Mouse (Mus musculus): ENCODE measurements around the gene Uvrag.

Gene Uvrag

DNA sequence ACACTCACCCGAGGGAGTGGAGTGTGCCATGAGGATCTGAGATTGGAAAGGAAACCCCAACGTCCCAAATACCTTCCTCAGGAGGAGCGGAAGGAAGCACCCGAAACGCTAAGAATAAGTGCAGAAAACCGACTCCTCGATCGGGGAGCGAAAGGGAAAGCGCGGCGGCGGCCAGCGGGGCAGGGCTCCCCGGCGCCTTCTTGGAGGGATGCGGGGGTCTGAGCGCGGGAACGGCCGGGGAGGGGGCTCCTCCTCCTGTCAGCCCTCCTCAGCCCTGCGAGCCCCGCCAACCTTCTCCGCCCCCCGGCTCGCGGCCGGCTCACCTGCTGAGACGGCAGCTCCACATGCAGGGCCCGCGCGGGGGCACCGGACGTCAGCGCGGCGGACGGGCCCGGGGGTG lies 430 bp downstream of the Uvrag start:
- no peak for DNase-seq (ENCODE audit: low read depth, low spot score)

DNA sequence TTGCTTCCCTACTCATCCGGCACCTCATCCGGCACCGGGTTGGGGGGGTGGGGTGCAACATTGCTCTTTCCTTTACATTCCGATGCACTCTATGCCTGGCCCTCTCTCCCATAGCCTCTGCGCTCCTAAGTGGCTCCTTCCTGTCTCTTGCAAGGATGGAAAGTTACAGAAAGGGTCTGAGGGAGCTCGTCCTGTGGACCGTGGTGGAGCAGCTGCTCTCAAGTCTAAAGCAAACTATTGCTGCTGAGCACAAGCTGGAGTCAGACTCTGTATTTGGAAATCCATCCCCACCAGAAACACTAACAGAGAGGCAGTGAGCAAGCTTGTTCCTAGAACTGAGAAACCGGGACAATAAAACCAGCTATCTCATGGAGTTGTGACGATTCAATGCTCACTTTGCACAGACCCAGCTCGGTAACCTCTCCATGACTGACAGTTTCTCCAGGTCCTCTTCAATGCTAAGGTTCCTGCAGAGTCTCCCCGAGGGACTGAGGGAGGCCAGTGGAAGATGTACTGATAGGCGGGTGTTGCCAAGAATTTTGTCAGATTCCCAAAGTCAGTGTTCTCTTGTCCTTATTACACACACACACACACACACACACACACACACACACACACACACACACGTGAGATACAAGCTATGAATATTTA lies 975 bp downstream of the Uvrag start:
- peak; percentile 54 for DNase-seq (ENCODE audit: low read depth, low spot score)

DNA sequence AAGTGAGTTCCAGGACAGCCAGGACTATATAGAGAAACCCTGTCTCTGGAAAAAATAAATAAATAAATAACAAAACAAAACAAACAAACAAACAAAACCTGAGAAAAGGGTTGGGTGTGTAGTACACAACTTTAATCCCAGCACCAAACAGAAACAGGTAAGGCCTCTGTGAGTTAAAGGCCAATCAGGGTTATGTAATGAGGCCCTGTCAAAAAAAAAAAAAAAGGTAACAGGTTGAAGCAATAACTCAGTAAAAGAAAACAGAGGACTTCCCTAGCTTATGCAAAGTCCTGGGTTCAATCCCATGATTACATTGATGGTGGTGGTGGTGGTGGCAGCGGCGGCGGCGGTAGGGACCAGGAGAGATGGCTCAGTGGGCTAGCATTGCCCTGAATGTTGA lies 3.4 kb downstream of the Uvrag start:
- DNase-seq (ENCODE audit: low read depth, low spot score): no peak

DNA sequence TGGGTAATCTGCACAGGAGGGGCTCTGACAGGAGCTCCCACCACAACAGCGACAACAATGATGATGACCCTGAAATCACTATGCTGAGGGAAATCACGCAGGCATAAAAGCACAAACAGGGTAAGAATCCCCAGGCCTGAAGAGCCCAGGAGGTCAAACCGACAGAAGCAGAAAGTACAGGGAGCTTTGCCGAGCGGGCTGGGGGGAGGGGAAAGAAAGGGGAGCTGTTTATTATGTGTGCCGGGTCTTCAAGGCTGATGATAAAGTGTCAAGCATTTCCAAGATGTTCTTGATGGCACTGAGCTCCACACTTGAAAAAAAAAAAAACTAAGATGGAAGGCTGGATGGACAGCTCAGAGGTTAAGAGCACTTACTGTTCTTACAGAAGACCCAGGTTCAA lies 4.2 kb downstream of the Uvrag start:
- no peak for DNase-seq (ENCODE audit: low read depth, low spot score)

DNA sequence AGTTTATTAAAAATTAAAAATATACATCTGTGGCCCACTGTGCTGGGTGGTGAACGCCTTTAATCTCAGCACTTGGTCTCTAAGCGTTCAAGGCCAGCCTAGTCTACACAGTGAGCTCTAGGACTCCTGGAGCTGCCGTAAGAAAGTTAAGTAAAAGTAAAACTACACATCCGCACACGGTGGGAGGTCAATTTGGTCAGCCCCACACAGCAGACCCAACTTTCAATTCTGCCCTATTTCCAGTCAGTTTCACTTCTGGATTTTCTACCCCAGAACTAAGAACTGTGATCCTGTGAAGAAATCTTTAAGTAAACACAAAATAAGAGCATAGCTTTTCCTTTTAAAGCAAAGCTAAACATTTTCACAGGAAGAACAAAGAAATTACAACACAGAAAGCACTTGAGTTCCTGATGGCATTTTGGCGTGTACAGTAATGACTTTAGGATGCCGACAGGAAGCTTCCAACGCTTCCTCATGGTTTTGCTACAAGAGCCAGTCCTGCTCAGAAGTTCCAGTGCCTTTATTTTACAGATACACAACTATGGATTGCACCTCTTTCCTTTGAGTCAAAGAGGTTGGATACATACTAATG lies 7.0 kb downstream of the Uvrag start:
- no peak for DNase-seq (ENCODE audit: low read depth, low spot score)

DNA sequence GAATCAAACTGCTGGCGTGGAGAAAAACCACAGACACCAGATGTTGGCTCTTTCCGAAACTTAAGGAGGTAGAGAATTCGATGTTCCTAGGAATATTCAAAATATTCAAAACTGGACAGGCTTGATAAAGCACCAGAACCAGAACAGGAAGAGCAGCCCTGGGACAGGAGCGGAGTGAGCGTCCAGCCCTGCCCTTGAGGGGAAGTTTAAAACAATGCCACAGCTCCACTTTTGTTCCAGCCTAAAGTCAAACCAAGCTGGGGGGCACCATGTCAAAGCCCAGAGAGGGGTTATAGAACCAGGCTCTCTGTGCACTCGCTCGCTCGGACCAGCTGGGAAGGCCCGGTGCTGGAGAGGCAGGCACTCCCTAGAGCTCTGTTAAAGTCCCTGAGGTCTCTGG lies 8.3 kb downstream of the Uvrag start:
- DNase-seq (ENCODE audit: low read depth, low spot score): no peak

DNA sequence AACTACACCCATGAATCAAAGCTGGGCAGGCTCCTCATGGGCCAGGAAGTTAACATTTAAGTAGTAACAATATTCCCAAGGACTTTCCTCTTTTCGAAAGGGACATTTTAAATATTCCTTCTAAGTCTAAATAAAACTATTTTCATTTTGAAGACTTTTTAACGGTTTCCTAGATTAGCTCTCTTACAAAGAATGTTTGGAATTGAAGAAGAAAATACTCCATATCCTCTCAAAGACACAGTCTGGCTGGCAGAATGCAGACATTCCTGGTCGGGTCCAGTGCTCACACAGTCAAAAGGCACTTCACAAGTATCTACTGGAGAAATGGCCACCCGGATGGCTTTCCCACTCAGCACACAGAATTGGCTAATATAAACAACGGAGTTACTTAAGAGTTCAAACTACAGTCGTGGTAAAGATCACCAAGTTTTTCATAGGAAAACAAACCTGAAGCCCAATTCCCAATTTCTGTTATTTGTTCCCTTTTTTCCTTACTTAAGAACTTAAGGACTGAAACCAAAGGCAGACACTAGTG lies 9.1 kb downstream of the Uvrag start:
- no peak for DNase-seq (ENCODE audit: low read depth, low spot score)

DNA sequence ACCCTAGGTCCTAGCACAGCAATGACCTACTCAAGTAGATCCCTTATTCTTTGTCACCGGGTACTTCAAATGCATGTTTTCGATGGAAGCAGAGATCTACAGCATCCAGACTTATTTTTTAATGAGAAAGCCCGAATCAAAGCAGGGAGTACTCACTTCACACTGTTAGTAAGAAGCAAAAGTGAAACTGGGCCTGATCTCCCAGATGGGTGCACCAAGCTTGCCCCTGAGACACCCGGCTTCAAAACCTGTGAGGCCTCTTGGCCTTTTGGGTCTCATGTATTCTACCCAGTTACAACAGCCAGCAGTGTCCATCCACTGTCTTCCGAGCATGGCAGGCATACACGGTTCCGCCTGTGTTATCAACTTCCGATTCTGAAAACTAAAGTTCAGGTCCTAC lies 12.0 kb downstream of the Uvrag start:
- DNase-seq (ENCODE audit: low read depth, low spot score): peak; percentile 33

DNA sequence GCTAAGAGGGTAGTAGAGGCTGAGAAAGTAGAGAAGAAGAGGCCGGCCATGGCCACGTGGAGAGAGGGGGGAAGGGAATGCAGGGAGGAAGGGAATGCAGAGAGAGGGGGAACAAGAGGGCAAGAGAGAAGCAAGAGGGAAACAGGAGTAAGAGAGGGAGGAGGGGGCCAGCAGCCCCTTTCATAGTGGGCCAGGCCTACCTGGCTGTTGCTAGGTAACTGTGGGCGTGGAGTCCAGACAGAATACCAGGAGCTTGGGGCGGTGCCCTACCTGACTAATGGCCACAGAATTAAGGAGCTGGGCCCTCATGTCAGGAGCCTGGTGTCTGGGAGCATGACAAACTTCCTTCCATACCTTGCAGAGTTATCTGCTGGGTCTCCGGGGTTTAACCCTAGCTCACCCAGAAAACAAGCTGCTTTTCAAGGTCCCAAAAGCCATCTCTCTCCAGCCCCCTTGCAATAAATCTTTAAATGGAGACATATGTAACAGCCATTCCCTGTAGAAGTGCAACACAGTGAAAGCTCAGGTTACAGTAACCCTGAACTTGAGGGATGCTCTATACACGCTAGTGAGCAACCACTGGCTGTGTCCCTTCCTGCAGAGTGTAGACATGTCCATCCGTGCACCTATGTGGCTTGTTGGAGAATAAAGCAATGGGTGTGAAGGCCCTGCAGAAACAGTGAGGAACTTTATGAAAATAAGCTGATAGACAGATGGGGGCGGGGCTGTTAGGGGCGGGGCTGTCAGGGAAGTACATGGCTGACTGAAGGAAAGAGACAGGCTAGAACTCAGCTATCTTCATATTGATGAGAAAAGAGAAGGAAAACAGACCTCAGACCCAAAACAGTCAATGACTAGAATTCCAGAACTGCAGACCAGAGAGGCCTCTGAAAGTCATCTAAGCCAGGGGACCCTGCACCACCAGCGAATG lies 12.7 kb downstream of the Uvrag start:
- DNase-seq (ENCODE audit: low read depth, low spot score): no peak

DNA sequence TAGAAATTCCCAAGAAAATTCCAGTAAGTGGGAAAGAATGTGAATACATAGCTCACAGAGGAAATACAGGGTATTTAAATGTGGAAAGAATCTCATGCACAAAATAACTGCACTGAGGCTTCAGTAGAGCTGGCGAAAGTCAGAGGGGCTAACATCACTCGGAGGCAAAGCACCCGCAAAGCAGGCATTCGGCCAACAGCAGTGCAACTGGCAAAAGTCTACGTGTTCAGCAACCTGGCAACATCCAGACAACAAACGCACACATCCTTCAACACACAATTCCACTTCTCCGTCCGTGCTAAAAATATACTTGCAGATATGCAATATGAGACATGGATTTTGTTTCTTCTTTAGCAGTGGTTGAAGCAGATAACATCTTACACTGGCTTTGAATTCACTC lies 14.9 kb downstream of the Uvrag start:
- no peak for DNase-seq (ENCODE audit: low read depth, low spot score)

DNA sequence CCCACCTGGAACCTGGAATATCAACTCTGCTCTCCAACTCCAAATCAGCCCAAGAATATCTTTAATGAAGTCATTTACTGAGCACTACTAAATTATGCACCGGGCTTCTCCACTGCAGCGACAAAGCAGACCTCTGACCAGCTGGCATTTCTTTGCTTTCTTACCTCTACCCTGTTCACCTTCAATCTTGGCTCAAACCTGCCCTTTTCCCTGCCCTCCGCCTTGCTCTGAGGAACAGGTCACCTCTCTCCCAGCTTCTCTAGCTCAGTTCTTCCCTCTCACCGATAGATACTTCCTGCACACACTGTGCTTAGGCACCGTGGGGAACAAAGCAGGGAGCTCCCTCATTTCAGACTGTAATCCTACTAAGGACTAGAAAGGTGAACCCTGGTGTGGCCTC lies 18.3 kb downstream of the Uvrag start:
- DNase-seq (ENCODE audit: low read depth, low spot score): no peak

DNA sequence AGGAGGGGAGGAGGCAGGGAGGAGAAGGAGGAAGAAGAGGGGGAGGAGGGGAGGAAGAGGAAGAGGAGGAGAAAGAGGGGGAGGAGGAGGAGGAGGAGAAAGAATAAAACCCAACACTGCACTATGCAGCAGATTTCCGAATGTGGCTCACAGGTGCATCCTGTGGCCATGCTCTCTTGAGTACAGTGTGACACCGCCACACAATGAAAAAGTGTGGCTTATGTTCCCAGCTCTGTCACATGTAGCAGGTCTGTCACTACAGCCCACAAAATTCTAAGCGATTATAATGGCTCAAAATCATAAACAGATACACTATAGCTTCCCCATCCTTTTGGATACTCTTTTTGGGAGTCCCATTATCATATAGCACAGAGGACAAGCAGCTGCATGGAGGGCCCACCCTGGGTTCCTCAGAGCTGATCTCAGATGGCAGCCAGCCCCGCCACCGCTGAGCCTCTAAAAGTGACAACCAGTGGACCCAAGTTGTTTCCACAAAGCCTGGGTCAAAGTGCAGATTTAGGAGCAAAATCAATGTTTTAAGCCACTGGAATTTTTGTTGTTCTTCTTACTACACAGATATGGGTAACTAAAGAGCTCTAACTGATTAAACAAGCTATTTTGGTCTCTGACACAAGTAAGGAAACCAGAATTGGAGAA lies 19.9 kb downstream of the Uvrag start:
- peak; percentile 19 for DNase-seq (ENCODE audit: low read depth, low spot score)

DNA sequence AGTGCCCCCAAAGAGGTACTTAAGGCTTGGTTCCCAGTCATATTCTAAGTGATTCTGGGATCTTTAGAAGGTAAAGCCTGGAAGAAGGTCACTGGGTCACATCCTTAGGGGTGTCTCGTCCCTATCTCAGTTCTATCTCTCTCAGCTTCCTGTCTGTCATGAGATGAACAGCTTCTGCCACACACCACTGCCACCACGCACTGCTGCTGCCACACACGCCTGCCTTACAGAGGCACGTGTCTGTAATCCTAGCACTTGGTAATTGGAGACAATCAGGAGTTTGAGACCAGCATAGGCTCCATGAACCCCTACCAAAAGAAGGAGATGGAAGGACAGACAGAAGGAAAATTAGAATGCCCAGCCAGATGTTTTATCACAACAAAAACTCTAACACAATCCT lies 20.9 kb downstream of the Uvrag start:
- DNase-seq (ENCODE audit: low read depth, low spot score): peak; percentile 19

DNA sequence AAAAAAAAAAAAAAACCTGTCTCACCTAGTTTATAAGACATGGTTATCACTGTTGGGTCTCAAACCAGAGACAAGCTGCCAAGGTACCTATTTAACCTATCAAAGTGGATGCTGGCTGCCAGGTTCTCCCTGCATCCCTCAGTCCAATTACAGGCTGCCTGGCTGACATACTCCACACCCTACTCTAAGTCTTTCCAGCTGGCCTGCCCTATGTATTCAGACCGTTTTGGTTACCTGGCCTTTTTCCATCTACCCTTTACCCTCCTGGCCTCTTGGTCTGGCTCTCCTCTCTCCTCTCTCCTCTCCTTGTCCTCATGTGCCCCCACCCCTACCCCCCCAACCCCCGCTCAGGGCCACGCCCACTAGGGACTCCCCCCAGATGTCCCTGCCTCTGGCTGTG lies 24.2 kb downstream of the Uvrag start:
- DNase-seq (ENCODE audit: low read depth, low spot score): no peak

DNA sequence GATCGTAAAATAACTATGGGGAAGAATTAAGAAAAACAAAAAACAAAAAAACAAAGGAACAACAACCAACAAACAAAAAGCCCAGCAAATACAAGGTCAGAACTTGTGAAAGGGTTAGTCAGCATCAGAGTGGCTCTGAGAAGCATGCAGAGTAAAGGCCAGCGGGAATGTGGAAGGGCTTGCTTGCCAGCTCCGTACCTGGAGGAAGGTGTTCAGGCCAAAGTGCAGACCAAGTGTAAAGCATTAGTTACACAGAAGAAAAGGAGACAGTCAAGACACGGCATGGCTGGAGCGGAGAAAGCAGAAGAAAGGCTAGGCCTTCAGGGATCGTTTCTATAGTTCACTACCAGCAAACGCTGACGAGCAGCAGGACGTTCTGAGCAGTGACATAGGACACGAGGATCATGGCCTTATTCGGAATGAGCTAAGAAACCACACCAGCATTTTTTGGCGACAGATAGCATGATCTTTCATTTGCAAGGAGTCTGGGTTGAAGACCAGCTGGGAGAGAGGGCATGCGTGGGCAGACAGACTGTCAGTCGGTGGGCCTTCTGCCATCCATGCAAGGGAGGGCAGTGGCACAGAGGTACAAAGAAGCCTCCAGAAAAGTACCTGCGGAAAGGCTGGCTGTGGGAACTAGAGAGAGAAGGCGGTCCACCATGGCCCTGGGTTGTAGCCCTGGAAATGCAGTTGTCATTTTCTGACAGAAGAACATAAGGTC lies 26.8 kb downstream of the Uvrag start:
- no peak for DNase-seq (ENCODE audit: low read depth, low spot score)

DNA sequence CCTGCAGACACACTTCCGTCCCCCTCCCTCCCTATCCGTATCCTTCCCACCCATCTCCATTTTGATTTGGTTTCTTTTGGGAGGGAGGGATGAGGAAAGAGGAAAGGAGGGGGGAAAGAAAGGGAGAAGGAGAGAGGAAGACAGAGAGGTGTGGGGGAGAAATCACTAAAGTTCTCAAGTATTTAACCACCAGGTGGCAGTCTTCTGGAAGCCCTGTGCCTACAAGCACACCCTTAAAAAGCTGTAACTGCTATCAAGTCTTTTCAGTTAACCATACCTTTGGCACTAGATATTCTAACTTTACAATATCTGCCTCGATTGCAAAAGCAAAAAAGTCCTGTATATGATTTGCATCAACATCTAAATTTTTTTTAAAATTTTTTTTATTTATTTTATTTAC lies 33.4 kb downstream of the Uvrag start:
- peak; percentile 51 for DNase-seq (ENCODE audit: low read depth, low spot score)

DNA sequence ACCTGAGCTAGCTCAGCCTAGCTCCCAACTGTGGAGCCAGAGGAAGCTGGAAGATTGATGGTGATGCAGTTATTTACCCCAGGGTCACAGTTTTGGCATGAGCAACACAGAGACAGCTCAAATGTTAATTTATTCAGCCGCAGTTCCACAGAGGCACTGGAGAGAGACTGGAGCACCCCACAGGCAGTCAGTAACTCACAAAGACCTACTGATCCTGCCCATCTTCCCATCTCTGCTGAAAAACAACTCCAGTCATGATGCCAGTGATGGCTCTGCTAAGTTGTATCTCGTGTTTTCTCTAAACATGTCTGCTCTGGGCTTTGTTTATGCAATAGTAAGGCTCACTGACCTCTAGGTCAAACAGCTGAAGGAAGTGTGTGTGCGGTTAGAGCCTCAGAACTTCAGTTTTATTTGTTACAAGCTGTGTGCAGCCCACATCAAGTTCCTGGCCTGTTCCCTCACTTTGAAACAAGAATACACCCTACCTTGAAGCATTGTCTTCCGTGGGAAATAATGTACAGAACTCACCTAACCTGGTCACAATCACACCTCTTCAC lies 34.1 kb downstream of the Uvrag start:
- DNase-seq (ENCODE audit: low read depth, low spot score): no peak

DNA sequence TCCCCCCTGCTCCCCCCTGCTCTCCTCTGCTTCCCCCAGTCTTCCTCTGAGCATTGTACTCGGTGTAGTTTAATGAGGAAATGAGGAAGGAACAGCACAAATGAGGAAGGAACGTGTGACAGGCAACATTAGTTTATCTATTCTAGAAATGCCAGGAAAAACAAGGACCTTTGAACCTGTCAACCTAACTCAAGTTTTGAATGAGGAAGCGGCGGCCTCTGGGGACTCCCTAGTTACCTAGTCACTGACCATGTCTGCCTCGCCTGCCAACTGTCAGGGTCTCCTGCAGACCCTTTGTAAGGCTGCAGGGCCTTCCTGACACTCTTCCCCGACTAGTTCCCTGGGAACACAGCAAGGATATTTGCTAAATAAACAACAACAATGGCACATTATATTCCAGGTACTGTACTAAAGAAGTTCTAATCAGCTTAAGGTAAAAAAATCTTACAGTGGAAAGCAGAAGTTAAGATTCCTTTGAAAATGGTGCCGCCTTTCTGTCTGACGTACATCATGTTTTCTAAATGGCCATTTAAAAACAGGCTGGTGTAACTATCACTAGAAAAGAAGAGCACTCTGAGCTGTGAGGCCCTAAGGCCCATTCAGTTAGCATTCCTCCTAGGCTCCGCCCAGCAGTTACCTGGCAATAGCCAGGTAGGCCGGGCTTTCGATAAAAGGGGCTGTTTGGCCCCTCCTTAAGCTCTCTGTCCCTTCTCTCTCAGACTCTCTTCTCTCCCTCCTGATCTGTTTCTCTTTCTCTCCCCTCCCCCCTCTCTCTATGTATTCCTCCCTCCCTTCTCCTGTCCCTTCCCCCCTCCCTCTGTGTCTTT lies 39.0 kb downstream of the Uvrag start:
- no peak for DNase-seq (ENCODE audit: low read depth, low spot score)

DNA sequence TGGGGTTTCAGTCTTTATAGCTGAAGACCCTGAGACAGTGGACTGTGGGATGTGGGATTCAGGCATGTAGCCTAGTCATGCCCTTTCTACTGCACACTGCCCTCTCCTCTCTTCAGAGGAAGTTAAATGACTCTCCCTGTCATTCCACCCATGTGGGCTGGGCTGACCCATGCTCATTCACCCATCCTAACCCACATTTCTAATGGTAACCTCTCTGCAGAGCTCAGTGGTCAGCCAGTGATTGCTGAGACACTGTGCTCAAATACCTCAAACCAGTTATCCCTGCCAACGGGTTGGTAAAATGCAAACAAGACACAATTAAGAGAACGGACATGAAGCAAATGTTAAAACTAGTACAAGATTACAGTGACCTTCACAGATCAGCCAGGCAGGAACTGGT lies 39.9 kb downstream of the Uvrag start:
- no peak for DNase-seq (ENCODE audit: low read depth, low spot score)

DNA sequence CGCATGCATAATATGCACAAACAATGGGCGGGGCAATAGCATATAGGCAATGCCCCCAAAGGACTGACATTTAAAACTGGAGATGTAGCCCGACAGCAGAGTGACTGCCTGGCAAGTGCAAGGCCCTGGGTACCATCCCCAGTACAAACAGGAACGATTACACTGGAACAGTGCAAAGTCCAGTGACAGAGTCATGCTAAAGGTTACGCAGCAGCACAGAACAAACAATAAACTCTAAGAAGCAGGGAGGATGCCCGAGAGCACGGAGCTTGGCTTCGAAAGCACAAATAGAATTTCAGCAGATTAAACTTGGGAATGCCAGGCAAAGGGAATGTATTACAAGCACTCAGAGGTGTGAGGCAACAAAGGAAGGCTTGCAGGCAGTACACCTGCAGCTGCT lies 40.4 kb downstream of the Uvrag start:
- no peak for DNase-seq (ENCODE audit: low read depth, low spot score)
